Mouse (Mus musculus) hindbrain, embryonic 10.5 days (tissue): ENCODE measurements around the gene Cfc1. TPM values are rescaled to one million over a fixed set of nuclear protein-coding genes. Genes with fewer than 3 reads are reported as not detected.

ENCODE experiments used
- polyA plus RNA-seq: library from polyadenylated mRNA; unstranded; fragments of >200 nt; fragmentation: Nextera tagmentation; extraction: Ambion mirVana; gene quantifications from 2 replicates; pipeline ENCODE4 v1.2.1, GENCODE M21; 2016

Cfc1 gene
- polyA plus RNA-seq, 1 experiment from 2014 or later, result not detected

Other genes with a start within 250 kb of the Cfc1 start
- 72.9 and 79.3 TPM in 2 replicates for gene Ccdc115, start 96.0 kb upstream of the Cfc1 start, polyA plus RNA-seq
- 107 and 123 TPM in 2 replicates for gene Imp4, start 95.8 kb upstream of the Cfc1 start, polyA plus RNA-seq
- 8.0 and 10.9 TPM in 2 replicates for gene Ptpn18, start 75.9 kb upstream of the Cfc1 start, polyA plus RNA-seq
- gene Prss39, start 37.2 kb upstream of the Cfc1 start, polyA plus RNA-seq, result not detected in 2 replicates
- gene Prss40, start 25.3 kb downstream of the Cfc1 start, polyA plus RNA-seq, result not detected in 2 replicates
- gene Amer3, start 44.0 kb downstream of the Cfc1 start, polyA plus RNA-seq, result 1.6 and 4.9 TPM in 2 replicates